Mouse (Mus musculus): ENCODE data around the gene Gm45261. TPM values are rescaled to one million over a fixed set of nuclear protein-coding genes. Genes with fewer than 3 reads are reported as not detected.

Gene Gm45261
- polyA plus RNA-seq, 1 experiment from 2014 or later = not detected

DNA sequence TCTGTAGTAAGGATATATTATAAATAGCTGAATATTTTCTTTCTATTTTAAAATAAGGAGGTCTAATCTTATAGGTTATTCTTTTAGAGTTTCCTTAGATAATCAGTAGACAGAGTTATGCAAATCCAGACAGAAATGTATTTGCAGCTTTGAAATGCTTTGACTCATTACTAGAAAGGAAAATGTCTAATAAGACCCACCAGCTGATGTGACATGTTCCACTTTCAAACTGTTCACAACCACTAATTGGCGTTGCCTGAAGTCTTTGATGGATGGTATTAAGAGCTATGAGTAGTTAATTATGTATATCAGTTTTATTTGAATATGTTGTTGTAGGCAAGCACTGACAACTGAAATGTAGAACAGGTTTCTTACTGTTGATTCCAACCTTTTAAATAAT lies 1.3 kb downstream of the Gm45261 start:
- H3K4me1 ChIP-seq (ENCODE audit: control insufficient read depth, insufficient read depth, low read length) = no peaks in the 10 kb centered on the region
- no peak overlapping the region for H3K4me3 ChIP-seq (ENCODE audit: low read length)
- no peaks in the 10 kb centered on the region for H3K9me3 ChIP-seq (ENCODE audit: control insufficient read depth, low read length)
- H3K27ac ChIP-seq (ENCODE audit: low read depth, low read length) = no peak overlapping the region
- no peak overlapping the region for H3K4me2 ChIP-seq (replicated peaks; ENCODE audit: low read depth, low read length)
- no peaks in the 10 kb centered on the region for H3K27me3 ChIP-seq (ENCODE audit: control insufficient read depth, insufficient read depth, low read length)
- no peaks in the 10 kb centered on the region for H3K36me3 ChIP-seq (ENCODE audit: control insufficient read depth, insufficient read depth, low read length)
- WGBS = 88% methylated on average over 1 of the region's 1 CpGs
- no peak overlapping the region for H3K9ac ChIP-seq (ENCODE audit: low read depth, low read length)
- ATAC-seq (ENCODE audit: low FRiP score, low TSS enrichment) = no peak

- H3K4me2 ChIP-seq (replicated peaks; ENCODE audit: low read depth, low read length) = no peak overlapping the region
- no peaks in the 10 kb centered on the region for H3K4me1 ChIP-seq (ENCODE audit: control insufficient read depth, insufficient read depth, low read length)
- no peaks in the 10 kb centered on the region for H3K27me3 ChIP-seq (ENCODE audit: control insufficient read depth, insufficient read depth, low read length)
- no peak overlapping the region for H3K27ac ChIP-seq (ENCODE audit: low read depth, low read length)
- ATAC-seq (ENCODE audit: low FRiP score, low TSS enrichment) = no peak
- no peak overlapping the region for H3K9ac ChIP-seq (ENCODE audit: low read depth, low read length)
- no peaks in the 10 kb centered on the region for H3K36me3 ChIP-seq (ENCODE audit: control insufficient read depth, insufficient read depth, low read length)
- H3K4me3 ChIP-seq (ENCODE audit: low read length) = no peak overlapping the region
- H3K9me3 ChIP-seq (ENCODE audit: control insufficient read depth, low read length) = no peaks in the 10 kb centered on the region
Measured at GRCm38 (mm10) chr1:80459477-80459876, 1.8 kb downstream of the Gm45261 start.

- no peak for ATAC-seq (ENCODE audit: low FRiP score, low TSS enrichment)
Measured at GRCm38 (mm10) chr1:80453971-80454370, 7.3 kb downstream of the Gm45261 start.

GRCm38 (mm10) chr1:80451914-80452549 lies 9.2 kb downstream of the Gm45261 start:
- Histone ChIP-seq H3K36me3 (ENCODE audit: control insufficient read depth, insufficient read depth, low read length) (no peaks in the 10 kb centered on the region), H3K27me3 (ENCODE audit: control insufficient read depth, insufficient read depth, low read length) (no peaks in the 10 kb centered on the region), H3K4me2 (replicated peaks; ENCODE audit: low read depth, low read length) (no peak overlapping the region), H3K4me3 (ENCODE audit: low read length) (no peak overlapping the region), H3K9ac (ENCODE audit: low read depth, low read length) (no peak overlapping the region), H3K27ac (ENCODE audit: low read depth, low read length) (no peak overlapping the region), H3K4me1 (ENCODE audit: control insufficient read depth, insufficient read depth, low read length) (no peaks in the 10 kb centered on the region), H3K9me3 (ENCODE audit: control insufficient read depth, low read length) (no peaks in the 10 kb centered on the region)
- ATAC-seq (ENCODE audit: low FRiP score, low TSS enrichment) = no peak
- WGBS = 82% methylated on average over 1 of the region's 1 CpGs

More at GRCm38 (mm10) chr1:80453971-80454370, 7.3 kb downstream of the Gm45261 start:
- H3K27me3 ChIP-seq (ENCODE audit: control insufficient read depth, insufficient read depth, low read length) = no peaks in the 10 kb centered on the region
- H3K27ac ChIP-seq (ENCODE audit: low read depth, low read length) = no peak overlapping the region
- H3K4me2 ChIP-seq (replicated peaks; ENCODE audit: low read depth, low read length) = no peak overlapping the region
- H3K4me3 ChIP-seq (ENCODE audit: low read length) = no peak overlapping the region
- H3K9me3 ChIP-seq (ENCODE audit: control insufficient read depth, low read length) = no peaks in the 10 kb centered on the region
- H3K9ac ChIP-seq (ENCODE audit: low read depth, low read length) = no peak overlapping the region
- no peaks in the 10 kb centered on the region for H3K4me1 ChIP-seq (ENCODE audit: control insufficient read depth, insufficient read depth, low read length)
- no peaks in the 10 kb centered on the region for H3K36me3 ChIP-seq (ENCODE audit: control insufficient read depth, insufficient read depth, low read length)
- WGBS = 81% methylated on average over 2 of the region's 2 CpGs

DNA sequence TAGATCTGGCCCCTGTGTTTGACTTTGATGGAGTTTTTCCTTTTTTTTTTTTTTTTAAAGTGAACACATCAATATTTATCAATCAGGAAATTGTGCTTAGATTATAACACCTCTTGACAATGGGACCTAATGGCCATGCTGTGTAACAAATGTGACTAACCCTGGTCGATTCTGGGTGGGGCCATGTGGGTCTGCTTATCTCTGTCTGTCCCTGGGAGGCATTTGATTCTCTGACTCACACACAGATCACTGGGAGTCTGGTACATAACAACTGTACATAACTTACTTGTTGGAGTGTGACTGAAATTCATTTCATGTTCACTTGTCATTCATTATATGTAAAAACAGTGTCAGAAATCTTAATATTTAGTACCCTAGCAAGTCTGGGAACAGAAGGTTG lies 13.7 kb downstream of the Gm45261 start:
- no peak overlapping the region for H3K4me3 ChIP-seq (ENCODE audit: low read length)
- no peak for ATAC-seq (ENCODE audit: low FRiP score, low TSS enrichment)
- no peak overlapping the region for H3K4me2 ChIP-seq (replicated peaks; ENCODE audit: low read depth, low read length)
- 0 out of 2 replicates have a peak, but pooled peaks cover 2% of the 10 kb centered on the region for H3K4me1 ChIP-seq (ENCODE audit: control insufficient read depth, insufficient read depth, low read length)
- WGBS = 75% methylated on average over 1 of the region's 1 CpGs
- no peaks in the 10 kb centered on the region for H3K36me3 ChIP-seq (ENCODE audit: control insufficient read depth, insufficient read depth, low read length)
- no peak overlapping the region for H3K9ac ChIP-seq (ENCODE audit: low read depth, low read length)
- no peaks in the 10 kb centered on the region for H3K9me3 ChIP-seq (ENCODE audit: control insufficient read depth, low read length)
- no peaks in the 10 kb centered on the region for H3K27me3 ChIP-seq (ENCODE audit: control insufficient read depth, insufficient read depth, low read length)
- H3K27ac ChIP-seq (ENCODE audit: low read depth, low read length) = no peak overlapping the region

- Histone ChIP-seq H3K9me3 (ENCODE audit: control insufficient read depth, low read length) (no peaks in the 10 kb centered on the region), H3K9ac (ENCODE audit: low read depth, low read length) (no peak overlapping the region), H3K4me2 (replicated peaks; ENCODE audit: low read depth, low read length) (no peak overlapping the region), H3K4me1 (ENCODE audit: control insufficient read depth, insufficient read depth, low read length) (0 out of 2 replicates have a peak, but pooled peaks cover 2% of the 10 kb centered on the region), H3K4me3 (ENCODE audit: low read length) (no peak overlapping the region), H3K27ac (ENCODE audit: low read depth, low read length) (no peak overlapping the region), H3K36me3 (ENCODE audit: control insufficient read depth, insufficient read depth, low read length) (no peaks in the 10 kb centered on the region), H3K27me3 (ENCODE audit: control insufficient read depth, insufficient read depth, low read length) (no peaks in the 10 kb centered on the region)
- ATAC-seq (ENCODE audit: low FRiP score, low TSS enrichment) = no peak
- 42% methylated on average over 2 of the region's 2 CpGs for WGBS
Measured at GRCm38 (mm10) chr1:80440911-80441310, 20.3 kb downstream of the Gm45261 start.

GRCm38 (mm10) chr1:80438506-80438905 lies 22.7 kb downstream of the Gm45261 start:
- 77% methylated on average over 2 of the region's 2 CpGs for WGBS
- H3K4me2 ChIP-seq (replicated peaks; ENCODE audit: low read depth, low read length) = no peak overlapping the region

GRCm38 (mm10) chr1:80427946-80428345 lies 33.3 kb downstream of the Gm45261 start:
- no peak overlapping the region for H3K27ac ChIP-seq (ENCODE audit: low read depth, low read length)
- no peaks in the 10 kb centered on the region for H3K4me1 ChIP-seq (ENCODE audit: control insufficient read depth, insufficient read depth, low read length)
- H3K27me3 ChIP-seq (ENCODE audit: control insufficient read depth, insufficient read depth, low read length) = no peaks in the 10 kb centered on the region
- H3K36me3 ChIP-seq (ENCODE audit: control insufficient read depth, insufficient read depth, low read length) = no peaks in the 10 kb centered on the region
- 71% methylated on average over 1 of the region's 1 CpGs for WGBS
- no peaks in the 10 kb centered on the region for H3K9me3 ChIP-seq (ENCODE audit: control insufficient read depth, low read length)
- H3K4me2 ChIP-seq (replicated peaks; ENCODE audit: low read depth, low read length) = no peak overlapping the region
- H3K9ac ChIP-seq (ENCODE audit: low read depth, low read length) = no peak overlapping the region
- no peak for ATAC-seq (ENCODE audit: low FRiP score, low TSS enrichment)
- H3K4me3 ChIP-seq (ENCODE audit: low read length) = no peak overlapping the region

More at GRCm38 (mm10) chr1:80438506-80438905, 22.7 kb downstream of the Gm45261 start:
- no peak for ATAC-seq (ENCODE audit: low FRiP score, low TSS enrichment)
- H3K36me3 ChIP-seq (ENCODE audit: control insufficient read depth, insufficient read depth, low read length) = no peaks in the 10 kb centered on the region
- H3K27me3 ChIP-seq (ENCODE audit: control insufficient read depth, insufficient read depth, low read length) = no peaks in the 10 kb centered on the region
- no peaks in the 10 kb centered on the region for H3K4me1 ChIP-seq (ENCODE audit: control insufficient read depth, insufficient read depth, low read length)
- no peak overlapping the region for H3K9ac ChIP-seq (ENCODE audit: low read depth, low read length)
- no peak overlapping the region for H3K4me3 ChIP-seq (ENCODE audit: low read length)
- H3K27ac ChIP-seq (ENCODE audit: low read depth, low read length) = no peak overlapping the region
- no peaks in the 10 kb centered on the region for H3K9me3 ChIP-seq (ENCODE audit: control insufficient read depth, low read length)

DNA sequence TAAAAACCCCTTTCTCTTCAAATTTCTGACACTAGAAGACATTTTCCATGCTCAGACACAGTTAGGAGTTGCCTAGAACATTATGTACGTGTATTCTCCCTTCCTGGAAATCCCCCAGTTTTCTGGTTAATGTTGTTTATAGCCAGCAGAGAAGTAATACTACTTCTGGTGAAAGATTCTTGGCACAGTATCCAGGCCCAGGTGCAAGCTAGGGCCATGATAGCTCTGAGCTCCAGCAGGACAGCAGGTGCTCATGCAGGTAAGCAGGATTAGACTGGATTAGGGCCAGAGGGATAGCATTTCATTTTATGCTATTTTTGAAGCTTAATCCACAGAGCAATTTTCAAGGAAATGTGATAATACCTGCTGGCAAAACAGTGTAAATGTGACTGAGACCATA lies 33.8 kb downstream of the Gm45261 start:
- H3K9me3 ChIP-seq (ENCODE audit: control insufficient read depth, low read length) = no peaks in the 10 kb centered on the region
- no peaks in the 10 kb centered on the region for H3K4me1 ChIP-seq (ENCODE audit: control insufficient read depth, insufficient read depth, low read length)
- no peak overlapping the region for H3K27ac ChIP-seq (ENCODE audit: low read depth, low read length)
- H3K4me3 ChIP-seq (ENCODE audit: low read length) = no peak overlapping the region
- H3K4me2 ChIP-seq (replicated peaks; ENCODE audit: low read depth, low read length) = no peak overlapping the region
- WGBS = 71% methylated on average over 1 of the region's 1 CpGs
- H3K36me3 ChIP-seq (ENCODE audit: control insufficient read depth, insufficient read depth, low read length) = no peaks in the 10 kb centered on the region
- H3K27me3 ChIP-seq (ENCODE audit: control insufficient read depth, insufficient read depth, low read length) = no peaks in the 10 kb centered on the region
- H3K9ac ChIP-seq (ENCODE audit: low read depth, low read length) = no peak overlapping the region
- no peak for ATAC-seq (ENCODE audit: low FRiP score, low TSS enrichment)
